Mouse (Mus musculus): Measurements from ENCODE around the gene Rps10.

- TF ChIP-seq CTCF (IDR thresholded peaks at IDR 0.05; ENCODE audit: low read depth), result no peak
- TF ChIP-seq EP300 (optimal IDR thresholded peaks at IDR 0.05), result no peak
These were observed 8.1 kb downstream of the Rps10 start for GRCm38 (mm10) chr17:27628376-27628775.

Data from stomach, postnatal 0 days (tissue).